Mouse (Mus musculus) cerebellum, adult 9-10 months (tissue): ENCODE measurements at regions not wholly inside any gene's neighbourhood (a gene's known extent, or its start where the extent isn't known, plus 50 kb on each side); places are given as distances from the start of the nearest gene placed in this dataset.

Source experiments
- DNase-seq: peaks from one replicate; pipeline ENCODE4 v3.0.0; 2022

DNA sequence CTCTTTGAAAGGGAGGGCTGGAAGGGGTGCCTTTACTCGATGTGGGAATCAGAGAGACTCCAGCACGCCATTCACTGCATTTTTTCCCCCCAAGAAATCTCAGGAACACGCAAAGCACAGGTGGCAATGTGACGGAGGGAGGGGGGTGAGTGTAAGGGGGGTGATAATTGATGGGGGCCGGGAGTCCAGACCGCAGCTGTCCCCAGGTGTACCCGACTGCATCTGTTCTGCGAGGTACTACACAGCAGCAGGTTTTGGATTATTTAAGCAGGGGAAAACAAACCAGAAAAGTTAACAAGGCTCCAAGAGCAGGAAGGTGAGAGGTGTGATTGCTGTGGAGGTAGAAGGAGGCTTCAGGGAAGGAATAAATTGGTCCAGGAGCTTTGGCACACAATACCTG is 153.8 kb upstream of the Satb1 start:
- no peak for DNase-seq

DNA sequence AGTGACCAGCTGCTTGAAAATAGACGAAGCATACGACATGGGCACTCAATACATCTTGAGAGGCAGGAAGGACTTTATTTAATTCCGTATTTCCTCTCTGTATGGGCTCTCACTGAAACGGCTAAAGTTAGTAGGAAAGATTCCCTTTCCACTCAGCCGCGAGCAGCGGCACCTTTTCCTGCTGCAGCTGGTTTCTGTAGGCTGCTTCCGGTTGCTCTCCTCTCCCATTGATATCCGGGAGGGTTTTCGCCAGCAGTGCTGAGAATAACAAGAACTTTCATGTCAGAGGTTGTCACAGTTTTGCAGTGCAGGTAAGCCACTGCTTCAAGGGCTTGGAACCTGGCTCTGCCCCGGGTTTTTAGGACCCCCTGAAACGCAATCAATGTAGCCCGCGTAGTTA is 153.1 kb upstream of the Satb1 start:
- no peak for DNase-seq

DNA sequence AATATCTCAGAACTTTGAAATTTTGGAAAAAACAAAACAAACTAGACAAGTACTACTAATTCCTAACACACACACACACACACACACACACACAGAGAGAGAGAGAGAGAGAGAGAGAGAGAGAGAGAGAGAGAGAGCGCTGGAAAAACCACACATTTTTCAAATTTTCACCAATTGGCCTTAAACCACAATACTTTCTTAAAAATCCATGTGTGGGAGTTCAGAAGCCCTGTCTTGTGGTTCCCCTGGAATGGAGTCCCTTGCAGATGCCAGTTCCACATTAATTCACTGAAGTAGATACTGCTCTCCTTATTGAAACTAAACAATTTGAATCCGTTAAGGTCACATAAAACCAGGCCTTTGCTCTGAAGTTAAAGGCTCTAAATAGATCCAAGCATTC is 146.0 kb upstream of the Satb1 start:
- no peak for DNase-seq

DNA sequence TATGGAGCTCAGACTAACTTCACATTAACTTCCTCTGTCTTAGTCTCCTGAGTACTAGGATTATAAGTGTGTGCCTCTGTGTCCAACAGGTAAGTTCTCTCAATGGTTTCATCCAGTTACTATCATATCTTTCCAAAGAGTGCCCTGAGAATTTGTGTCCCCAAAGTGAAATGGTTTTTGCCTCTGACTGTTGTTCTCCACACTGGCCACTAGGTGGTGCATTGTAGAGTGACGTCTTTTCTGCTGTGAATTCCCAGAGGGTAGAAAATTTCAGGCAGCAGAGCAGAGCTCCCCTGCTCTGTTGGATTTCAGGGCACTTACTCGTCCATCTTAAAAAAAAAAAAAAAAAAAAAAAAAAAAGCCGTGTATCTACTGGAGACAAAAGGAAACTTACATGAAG is 138.4 kb upstream of the Satb1 start:
- no peak for DNase-seq

DNA sequence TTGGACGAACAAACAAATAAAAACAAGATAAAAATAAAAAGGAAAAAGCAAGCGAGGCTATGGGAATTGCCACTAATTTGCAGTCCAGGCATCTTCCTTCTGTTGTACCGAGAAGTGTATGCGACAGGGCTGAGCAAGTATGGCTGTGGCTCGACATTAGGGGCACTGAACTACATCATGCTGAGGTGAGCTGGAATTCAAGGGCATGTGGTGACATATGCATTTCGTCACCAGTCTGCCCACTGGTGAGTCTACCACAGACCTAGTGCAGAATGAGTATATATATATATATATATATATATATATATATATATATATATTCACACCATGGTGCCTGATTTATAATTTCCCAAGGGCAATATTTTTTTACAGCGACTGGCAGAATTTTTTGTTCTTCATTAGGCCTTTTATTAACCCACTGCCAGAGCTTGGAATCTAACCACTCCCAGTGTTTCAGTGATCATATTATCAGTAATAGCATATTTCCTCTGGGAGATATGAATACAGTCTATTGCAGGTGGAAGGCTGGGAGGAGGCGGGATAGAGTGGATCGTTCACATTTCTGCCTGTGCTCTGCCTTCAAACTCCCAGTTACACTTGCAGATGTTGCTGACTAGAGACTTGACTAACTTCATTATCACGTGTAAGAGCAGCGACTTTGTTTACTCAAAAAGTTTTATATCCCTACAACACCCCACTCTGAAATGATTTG is 133.6 kb upstream of the Satb1 start:
- DNase-seq, result no peak

DNA sequence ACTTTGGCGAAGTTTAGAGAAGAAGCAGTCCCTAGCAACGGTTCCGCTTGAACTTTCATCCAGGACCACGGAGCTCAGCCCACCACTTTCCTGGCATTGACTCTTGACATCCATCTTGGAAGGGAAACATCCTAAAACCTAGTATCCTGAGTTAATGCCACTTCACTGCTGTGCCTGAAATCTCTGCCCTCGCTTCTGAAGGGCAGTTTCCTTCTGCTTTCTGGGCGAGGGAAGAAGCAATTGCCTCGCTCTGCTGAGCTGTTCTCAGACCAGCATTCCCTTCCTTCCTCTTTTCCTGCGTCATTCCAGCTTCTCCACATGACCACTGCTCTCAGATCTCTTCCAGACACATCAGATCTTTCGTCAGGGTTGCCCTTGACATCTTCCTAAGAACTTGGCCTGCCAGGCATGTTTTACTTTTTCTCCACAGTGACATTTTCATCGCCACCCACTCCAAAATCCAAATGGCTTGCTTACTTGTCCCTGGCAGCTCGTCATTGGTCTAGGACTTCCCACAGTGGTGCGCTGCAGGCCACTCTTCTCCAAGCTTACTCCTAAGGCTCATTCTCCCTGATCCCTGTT is 129.5 kb upstream of the Satb1 start:
- DNase-seq, result no peak

DNA sequence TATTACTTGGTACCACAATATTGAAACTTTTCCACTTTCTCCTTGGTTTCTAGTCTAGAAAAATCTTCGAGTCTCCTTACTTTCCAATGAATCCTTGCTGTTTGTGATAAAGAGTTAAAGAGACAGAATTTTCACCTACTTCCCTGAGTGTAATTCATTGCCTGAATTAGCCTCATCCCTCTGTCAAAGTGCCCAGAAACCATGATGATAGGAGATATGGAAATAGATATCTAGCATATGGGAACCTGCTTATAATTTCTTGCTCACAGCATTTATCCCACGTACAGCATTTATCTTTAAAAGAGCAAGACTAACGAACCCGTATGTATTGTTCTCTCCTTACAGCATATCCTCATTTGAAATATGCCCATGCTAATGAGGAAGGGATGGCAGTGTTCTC is 128.2 kb upstream of the Satb1 start:
- no peak for DNase-seq

DNA sequence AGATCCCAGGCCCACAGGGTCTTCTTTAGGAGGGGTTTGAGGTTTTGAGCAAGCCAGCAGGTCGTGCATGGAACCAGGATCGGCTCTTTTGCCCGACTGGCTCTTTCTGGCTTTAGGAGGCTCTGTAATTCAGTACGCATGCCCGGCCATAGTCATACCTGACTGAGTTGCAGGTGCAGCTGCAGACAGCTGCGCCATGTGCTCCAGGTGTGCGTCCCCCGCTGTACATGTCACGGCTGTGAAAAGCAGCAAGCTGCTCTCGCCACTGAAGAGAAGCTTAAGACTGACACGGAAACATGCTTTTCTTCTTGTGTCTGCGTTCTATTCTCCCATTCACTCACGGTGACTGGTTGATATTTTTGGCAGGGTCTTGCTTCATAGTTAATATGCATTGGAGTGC is 123.2 kb upstream of the Satb1 start:
- no peak for DNase-seq

DNA sequence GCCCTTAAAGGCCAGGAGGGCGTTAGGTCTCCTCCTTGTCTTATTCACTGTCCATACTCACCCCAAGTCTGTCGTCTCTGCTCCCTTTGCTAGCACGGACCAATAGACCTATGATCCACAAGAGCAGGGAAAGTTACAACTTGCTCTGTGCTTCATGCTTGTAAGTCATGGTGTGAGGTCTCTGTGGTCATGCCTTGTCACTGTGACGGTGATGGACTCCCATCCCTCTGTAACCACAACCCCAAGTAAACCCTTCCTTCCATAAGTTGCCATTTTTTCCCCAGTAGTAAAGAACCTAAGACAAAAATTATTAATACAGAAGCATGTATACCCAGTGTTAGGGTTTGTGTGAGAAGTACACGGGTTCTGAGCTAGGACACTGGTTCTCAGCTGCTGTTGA is 104.6 kb upstream of the Satb1 start:
- no peak for DNase-seq

DNA sequence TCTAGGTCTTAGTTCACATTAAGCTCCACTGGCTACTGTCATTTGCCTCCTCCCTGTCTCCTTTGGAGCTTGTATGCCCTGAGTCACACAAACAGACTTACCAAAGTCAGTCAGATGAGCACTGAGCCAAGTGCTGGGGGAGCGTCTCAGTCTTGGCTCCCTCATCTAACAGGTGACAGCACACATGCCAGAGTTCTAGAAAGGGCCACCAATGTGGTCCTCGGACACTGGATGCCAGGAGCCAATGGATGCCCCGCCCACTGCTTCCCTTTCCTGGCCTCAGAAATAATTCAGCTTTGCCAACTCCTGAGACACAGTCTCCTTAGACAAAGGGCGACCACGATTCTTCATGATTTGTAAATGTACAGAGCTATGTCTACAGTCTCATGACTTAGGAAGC is 103.0 kb upstream of the Satb1 start:
- DNase-seq, result no peak

DNA sequence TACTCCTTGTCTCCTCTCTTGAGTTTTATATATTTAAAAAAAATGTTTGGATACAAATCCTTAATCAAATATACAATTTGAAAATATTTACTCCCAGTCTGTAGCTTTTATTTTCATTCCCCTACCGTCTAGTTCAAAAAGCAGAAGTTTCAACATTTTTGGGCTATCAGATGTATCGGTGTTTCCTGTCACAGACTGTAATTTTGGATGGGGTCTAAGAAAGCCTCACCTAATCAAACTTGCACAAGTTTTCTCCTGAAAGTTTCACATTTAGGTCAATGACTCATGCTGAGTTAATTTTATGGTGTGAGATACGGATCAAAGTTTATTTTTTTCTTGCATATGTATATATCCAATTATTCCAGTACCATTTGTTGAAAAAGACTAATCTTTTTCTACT is 93.3 kb upstream of the Satb1 start:
- no peak for DNase-seq

DNA sequence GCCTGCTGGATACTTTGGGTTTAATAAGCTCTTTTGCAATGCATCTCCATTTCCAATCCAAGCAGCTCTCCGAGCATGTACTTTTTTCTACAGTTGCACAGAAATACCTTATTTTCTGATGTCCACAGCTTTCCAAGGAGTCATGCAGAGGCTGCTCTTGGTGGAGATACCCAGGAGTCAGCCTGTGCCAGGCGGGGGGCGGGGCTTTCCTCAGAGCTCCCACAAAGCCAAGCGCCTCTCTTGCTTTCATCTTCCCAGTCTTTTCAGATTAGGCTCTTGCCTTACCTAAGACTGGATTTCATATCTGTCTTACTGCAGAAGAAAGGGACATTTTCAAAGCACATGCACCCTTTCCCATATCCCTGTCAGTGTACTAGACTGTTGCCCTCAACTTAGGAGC is 73.9 kb upstream of the Satb1 start:
- DNase-seq, result no peak

DNA sequence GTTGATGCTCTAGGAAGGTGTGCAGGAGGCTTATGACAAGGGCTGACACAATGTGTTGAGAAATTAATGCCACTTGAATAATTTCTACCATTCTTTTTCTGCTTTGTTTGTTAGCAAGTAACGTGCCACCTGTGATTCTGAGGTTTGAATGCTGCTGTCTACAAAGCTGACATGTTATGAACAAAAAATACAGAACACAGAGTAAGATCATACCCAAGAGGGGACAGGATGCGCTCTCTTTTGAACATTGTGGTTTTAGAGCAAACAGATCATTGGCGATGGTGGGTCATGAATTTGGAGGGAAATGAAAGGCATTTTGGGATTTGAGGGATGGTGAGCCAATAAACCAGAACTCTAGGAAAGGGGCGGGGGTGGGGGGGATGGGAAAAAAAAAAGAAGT is 73.3 kb upstream of the Satb1 start:
- DNase-seq, result no peak

DNA sequence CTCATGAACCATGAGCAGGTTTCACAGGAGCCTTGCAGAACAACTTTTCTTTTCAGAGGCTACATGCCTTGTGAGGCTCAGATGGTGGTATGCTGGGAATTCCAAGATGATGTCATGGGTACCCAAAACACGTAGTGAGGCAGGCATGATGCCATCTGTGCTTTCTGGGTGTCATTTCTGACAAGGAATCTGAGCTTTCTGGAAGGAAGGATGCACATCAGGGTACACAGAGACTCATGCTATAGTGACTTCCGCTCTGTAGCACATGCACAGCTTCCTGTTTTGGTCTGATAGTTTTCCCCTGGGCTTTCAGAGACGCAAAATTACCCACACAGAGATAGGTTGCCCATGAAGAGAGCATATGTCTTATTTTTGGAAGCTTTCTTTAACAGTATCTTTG is 70.8 kb upstream of the Satb1 start:
- DNase-seq, result no peak

DNA sequence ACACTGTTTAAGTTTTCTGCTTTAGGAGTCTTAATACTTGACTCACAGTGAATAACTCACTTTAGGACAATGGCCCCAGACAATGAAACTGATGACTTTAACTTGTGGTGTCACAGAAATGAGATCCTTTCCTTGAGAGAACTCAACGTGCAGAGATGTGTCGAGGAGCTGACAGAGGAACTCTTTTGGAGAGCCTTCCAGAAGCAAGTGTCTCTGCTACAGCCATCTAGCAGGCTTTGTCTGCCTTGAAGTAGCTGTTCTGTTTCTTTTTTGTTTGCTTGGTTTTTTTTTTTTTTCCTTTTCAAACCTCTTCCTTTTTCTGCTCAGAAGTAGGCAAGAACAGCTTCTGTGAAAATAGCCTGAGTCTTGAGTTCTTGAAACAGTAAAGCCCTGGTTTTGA is 66.3 kb upstream of the Satb1 start:
- no peak for DNase-seq

DNA sequence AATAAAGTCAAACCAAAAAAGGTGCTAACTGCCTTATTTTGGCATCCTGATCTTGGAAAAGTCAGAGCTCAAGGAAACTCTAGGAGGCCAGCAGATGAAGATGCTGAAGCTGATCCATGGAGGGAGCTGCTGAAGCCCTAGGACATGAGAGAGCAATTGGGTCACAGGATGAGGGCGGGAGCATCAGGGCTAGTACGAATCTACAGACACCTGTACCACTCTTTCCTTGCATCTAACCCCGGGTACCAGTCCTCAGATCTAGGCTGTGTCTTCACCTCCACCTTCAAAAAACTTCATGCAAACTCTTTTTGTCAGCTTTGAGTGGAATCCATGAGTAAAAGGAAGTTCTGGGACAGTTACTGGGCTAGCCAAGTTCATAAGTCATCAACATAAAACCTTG is 63.1 kb upstream of the Satb1 start:
- no peak for DNase-seq

DNA sequence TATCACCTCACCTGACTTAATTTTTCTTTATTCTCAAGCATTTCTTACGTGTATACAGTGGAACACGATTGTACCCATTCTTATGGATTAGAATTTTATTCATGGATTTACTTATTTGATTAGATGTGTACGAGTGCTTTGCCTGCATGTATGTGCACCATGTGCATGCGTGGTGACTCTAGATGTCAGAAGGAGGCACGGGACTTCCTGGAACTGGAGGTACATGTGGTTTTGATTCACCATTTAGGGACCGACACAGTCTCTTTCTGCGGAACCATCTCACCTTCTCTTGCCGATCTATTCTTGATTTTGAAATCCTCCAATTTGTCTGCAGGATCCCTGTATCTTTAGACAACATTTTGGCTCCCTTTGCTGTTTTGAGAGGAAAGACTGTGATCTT is 61.2 kb upstream of the Satb1 start:
- no peak for DNase-seq

DNA sequence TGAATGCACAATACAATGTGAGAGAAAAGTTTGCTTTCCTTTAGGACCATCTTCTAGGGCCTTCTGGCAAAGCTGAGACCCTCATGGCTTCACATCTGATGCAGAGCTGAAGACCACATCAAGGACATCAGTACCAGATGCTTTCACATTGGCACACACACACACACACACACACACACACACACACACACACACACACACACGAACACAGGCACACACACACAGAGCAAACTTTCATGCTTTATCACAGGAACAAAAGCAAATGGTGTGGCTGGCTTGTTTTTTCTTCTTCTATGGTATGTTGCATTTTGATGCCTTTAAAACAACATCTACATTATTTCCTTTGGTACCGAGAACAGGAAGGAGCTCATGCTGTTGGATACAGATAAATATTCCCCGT is 59.8 kb upstream of the Satb1 start:
- no peak for DNase-seq

DNA sequence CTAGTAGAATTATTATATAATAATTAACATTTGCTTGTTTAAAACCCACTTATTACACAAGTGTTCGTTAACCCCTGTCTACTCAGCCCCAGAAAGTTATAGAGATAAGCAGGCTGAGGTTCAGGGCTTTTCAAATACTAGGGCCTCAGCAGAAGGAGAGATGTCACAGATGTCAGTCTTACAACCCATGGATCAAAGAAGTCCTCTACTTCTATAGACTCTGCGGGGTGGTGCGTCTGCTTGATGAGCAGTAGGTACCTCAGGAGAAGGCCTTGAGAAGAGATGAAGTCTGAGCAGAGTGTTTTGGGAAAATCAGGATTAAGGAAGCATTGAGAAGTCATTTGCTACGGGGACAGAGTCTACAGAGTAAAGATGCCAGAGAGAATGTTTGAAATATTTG is 59.1 kb upstream of the Satb1 start:
- DNase-seq, result no peak
